Mouse (Mus musculus) forebrain, postnatal 0 days (tissue): Measurements from ENCODE around the gene Dennd5b. TPM values are rescaled to one million over a fixed set of nuclear protein-coding genes. Genes with fewer than 3 reads are reported as not detected.
"Not testable (repeated sequence)": the region's sequence is repeated elsewhere in the genome, so short reads cannot be mapped to it uniquely, and the experiment has no call there.

Experiments
- ATAC-seq: fragments of 200-750 bp; cut with Nextera tagmentation; 2 replicates; pipeline ENCODE4 v1.8.0; 2017; ENCODE audit warnings: mild to moderate bottlenecking, moderate library complexity
- DNase-seq: peaks from one replicate; pipeline ENCODE4 v3.0.0-alpha.2; 2015
- H3K27ac ChIP-seq: fragments of 300-500 bp; sonication (generic); 2 replicates; pipeline ENCODE4 v1.5.1; 2014; ENCODE audit warnings: low read depth, mild to moderate bottlenecking, antibody characterized with exemption, low read length, moderate library complexity, mixed read lengths
- H3K27me3 ChIP-seq: fragments of 300-500 bp; sonication (generic); 2 replicates; pipeline ENCODE4 v1.6.1; 2014; ENCODE audit warnings: mild to moderate bottlenecking, low read length, mixed read lengths; ENCODE audit not compliant: insufficient read depth
- H3K36me3 ChIP-seq: fragments of 300-500 bp; sonication (generic); 2 replicates; pipeline ENCODE4 v1.6.1; 2014; ENCODE audit warnings: mild to moderate bottlenecking, moderate library complexity; ENCODE audit not compliant: insufficient read depth
- H3K4me1 ChIP-seq: fragments of 300-500 bp; sonication (generic); 2 replicates; pipeline ENCODE4 v1.6.1; 2014; ENCODE audit warnings: antibody characterized with exemption; ENCODE audit not compliant: insufficient read depth
- H3K4me2 ChIP-seq: fragments of 300-500 bp; sonication (generic); 2 replicates; pipeline ENCODE4 v1.6.1; 2014; ENCODE audit warnings: low read depth, mild to moderate bottlenecking, moderate library complexity
- H3K4me3 ChIP-seq: fragments of 300-500 bp; sonication (generic); 2 replicates; pipeline ENCODE4 v1.5.1; 2014; ENCODE audit warnings: low read depth, low read length, mixed read lengths
- H3K9ac ChIP-seq: fragments of 300-500 bp; sonication (generic); 2 replicates; pipeline ENCODE4 v1.6.1; 2014; ENCODE audit warnings: mild to moderate bottlenecking
- H3K9me3 ChIP-seq: fragments of 300-500 bp; sonication (generic); 2 replicates; pipeline ENCODE4 v1.6.1; 2016; ENCODE audit warnings: low read length
- CTCF ChIP-seq: sonication (generic); IDR thresholded peaks from 2 replicates; pipeline ENCODE4 v1.5.1; 2016; ENCODE audit warnings: antibody characterized with exemption, control low read depth, low read depth
- WGBS: fragments of 180-500 bp; shearing (Covaris S2); extraction: QIAGEN DNeasy Blood & Tissue Kit; methylation state at CpG from one replicate; pipeline ENCODE4 v1.1.7; 2014; 5-methylcytosine and 5-hydroxymethylcytosine counted together
- polyA plus RNA-seq: library from polyadenylated mRNA; unstranded; fragments of >200 nt; fragmentation: Nextera tagmentation; extraction: Ambion mirVana; gene quantifications from 2 replicates; pipeline ENCODE4 v1.2.1, GENCODE M21; 2015
- total RNA-seq: library from RNA; depleted of rRNA; stranded (reverse); fragments of >200 nt; gene quantifications from 2 replicates; pipeline ENCODE4 v1.2.3, GENCODE M21; 2014; rRNA removed

Gene Dennd5b
- total and polyA plus RNA-seq, 2 experiments from 2014 or later = 10.3 to 42.2 TPM

DNA sequence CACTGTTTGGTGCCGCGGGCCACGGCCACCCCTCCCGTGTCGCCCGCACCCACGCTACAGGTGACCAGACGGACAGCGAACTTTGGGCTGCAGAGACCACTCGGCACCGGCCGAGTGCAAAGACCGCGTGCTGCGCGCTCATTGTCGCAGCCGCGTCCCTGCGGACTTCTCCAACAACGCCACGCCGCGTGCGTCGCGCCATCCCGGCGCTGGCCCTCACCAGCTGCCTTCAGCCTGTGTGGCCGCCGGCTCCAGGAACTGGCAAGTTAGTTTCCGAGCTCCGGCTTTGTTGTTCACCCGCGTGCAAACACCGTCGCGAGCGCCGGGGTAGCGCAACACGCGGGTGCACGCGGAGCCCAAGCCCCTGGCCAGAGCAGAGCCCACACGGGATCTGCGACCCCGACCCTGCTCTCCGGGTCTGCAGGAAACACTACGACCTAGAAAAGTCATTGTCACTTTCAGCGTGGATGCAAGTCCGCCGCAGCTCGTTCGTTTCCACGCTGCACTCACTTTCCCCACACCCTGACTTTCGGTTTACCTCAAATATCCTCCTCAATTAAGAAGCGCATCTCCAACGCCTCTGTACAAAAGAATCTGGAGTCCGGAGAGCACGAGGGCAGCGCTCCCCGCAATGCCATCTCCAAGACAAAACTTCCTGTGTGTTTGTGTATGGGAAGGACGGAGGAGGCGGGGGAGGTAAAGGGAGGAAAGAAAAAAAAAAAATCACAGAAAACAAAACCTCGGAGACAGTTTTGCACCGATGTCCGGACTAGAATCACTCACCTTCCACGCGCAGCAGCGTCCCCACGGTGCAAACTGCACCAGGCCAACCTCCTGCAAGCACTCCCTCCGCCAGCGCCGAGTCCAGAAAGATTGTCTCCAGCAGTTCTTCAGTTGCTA is 155.7 kb downstream of the Dennd5b start:
- WGBS = under 1% methylated on average over 72 of the region's 75 CpGs
- H3K4me3 ChIP-seq = peak overlapping the region; percentile 85
- no peaks in the 10 kb centered on the region for H3K36me3 ChIP-seq
- peak overlapping the region; percentile 75 for H3K9ac ChIP-seq
- no peaks in the 10 kb centered on the region for H3K4me1 ChIP-seq
- H3K9me3 ChIP-seq = no peaks in the 10 kb centered on the region
- ATAC-seq (peak; percentile 15), DNase-seq (peak; percentile 50)
- TF ChIP-seq CTCF = no peak
- peak overlapping the region; percentile 90 for H3K4me2 ChIP-seq
- no peaks in the 10 kb centered on the region for H3K27me3 ChIP-seq
- peak overlapping the region; percentile 71 for H3K27ac ChIP-seq

DNA sequence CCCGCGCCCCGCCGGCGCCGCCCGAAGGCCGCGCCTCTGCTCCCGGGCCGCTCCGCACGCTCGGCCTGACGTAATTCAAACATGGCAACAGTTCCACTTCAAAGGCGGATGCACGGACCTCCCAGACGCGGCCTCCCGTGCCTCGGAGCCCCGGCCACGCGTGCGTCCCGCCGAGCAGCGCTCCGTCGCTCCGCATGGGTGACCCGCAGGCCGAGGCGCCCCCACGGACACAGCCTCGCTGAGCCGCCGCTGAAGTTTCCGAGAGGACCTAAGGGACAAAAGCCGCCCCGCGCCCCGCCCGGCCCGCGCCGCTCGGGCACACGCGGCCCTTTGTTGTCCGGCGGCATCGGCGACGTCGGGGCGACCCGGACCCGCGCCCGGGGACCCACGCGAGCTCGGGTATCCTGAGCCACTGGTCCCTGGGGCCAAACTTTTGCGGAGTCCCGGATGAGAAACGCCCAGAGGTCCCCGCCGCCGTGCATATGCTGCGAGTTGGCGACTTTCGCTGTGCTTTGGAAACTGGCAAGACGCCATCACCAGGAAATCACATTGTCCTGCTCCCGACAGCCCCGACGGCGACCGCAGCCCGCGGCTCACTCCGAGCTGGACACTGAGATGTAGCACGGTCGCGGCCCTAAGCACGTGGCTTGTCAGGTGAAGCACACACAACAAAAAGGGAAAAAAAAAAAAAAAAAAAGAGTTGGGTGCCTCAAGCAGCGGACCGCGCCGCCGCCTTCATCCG is 156.5 kb downstream of the Dennd5b start:
- H3K27me3 ChIP-seq = no peaks in the 10 kb centered on the region
- no peaks in the 10 kb centered on the region for H3K9me3 ChIP-seq
- H3K27ac ChIP-seq = peak overlapping the region; percentile 71
- no peaks in the 10 kb centered on the region for H3K4me1 ChIP-seq
- H3K4me2 ChIP-seq = peak overlapping the region; percentile 90
- peak; percentile 65 for ATAC-seq
- peak overlapping the region; percentile 75 for H3K9ac ChIP-seq
- WGBS = under 1% methylated on average over 92 of the region's 92 CpGs
- H3K4me3 ChIP-seq = peak overlapping the region; percentile 85
- no peak for TF ChIP-seq CTCF
- H3K36me3 ChIP-seq = no peaks in the 10 kb centered on the region
- peak; percentile 66 for DNase-seq

DNA sequence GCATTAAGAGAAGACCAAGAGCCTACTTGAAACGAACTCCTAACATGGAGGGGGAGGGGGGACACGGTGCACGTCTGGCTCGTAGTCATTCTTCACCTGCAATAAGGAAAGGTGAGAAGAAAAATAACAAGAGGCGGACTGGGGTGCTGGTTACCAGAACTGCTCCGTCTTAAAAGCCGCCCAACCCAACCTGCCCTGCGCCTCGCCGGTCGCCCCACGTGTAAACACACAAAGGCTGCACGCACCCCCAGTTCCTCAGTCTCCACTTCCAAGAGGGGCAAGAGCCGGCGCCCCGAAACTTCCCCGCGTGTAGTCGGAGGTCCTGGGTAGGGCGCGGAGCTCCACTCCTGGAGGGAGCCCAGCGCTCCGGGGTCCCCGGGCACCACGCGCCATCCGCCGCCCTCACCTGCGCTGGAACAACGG is 157.1 kb downstream of the Dennd5b start:
- under 1% methylated on average over 30 of the region's 30 CpGs for WGBS
- TF ChIP-seq CTCF = no peak
- Histone ChIP-seq H3K4me2 (peak overlapping the region; percentile 90), H3K27me3 (no peaks in the 10 kb centered on the region), H3K27ac (peak overlapping the region; percentile 71), H3K9ac (peak overlapping the region; percentile 75), H3K4me1 (no peaks in the 10 kb centered on the region), H3K4me3 (peak overlapping the region; percentile 85), H3K9me3 (no peaks in the 10 kb centered on the region), H3K36me3 (no peaks in the 10 kb centered on the region)
- ATAC-seq (no peak), DNase-seq (peak; percentile 25)

DNA sequence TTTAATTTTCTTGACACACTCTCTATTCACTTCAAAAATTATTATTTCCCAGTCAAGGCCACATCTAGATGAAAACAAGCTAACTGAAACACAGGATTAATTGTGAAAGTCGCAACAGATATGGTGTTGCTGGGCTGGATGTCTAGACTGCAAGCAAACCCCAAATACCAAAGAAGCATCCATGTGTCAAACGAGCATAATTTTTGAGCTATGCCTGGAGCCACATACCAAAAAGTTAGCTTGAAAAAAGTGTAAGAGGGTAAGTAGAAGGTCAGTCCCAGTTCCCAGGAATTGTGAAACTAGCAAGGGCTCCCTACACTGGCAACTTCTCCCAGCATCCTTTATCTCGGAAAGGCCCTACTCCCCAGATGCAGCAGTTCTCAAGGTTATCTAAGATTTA is 157.8 kb downstream of the Dennd5b start:
- DNase-seq (no peak), ATAC-seq (no peak)
- no peak for TF ChIP-seq CTCF
- H3K36me3 ChIP-seq = no peaks in the 10 kb centered on the region
- no peak overlapping the region; the same call in 1 of the 2 replicates for H3K9ac ChIP-seq
- 23% methylated on average over 3 of the region's 3 CpGs for WGBS
- peak overlapping the region; percentile 90 for H3K4me2 ChIP-seq
- H3K4me3 ChIP-seq = peak overlapping the region; percentile 85; the same call in 1 of the 2 replicates
- no peaks in the 10 kb centered on the region for H3K9me3 ChIP-seq
- no peak overlapping the region for H3K27ac ChIP-seq
- no peaks in the 10 kb centered on the region for H3K4me1 ChIP-seq
- H3K27me3 ChIP-seq = no peaks in the 10 kb centered on the region

DNA sequence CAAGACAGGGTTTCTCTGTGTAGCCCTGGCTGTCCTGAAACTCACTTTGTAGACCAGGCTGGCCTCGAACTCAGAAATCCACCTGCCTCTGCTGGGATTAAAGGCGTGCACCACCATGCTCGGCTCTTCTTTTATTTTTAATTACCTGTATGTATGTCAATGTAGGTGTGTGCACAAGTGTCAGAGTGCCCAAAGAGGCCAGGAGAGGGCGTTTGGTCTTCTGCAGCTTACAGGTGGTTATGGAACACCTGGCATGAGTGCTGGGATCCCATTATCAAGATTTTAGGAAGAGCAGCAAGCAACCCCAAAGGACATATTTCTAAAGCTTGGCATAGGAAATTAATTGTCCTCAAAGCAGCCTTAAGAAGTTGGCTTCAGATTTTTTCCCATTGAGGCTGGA is 159.1 kb downstream of the Dennd5b start:
- no peaks in the 10 kb centered on the region for H3K27me3 ChIP-seq
- H3K9ac ChIP-seq = no peak overlapping the region
- no peak overlapping the region for H3K4me2 ChIP-seq
- ATAC-seq (no peak), DNase-seq (no peak)
- H3K4me1 ChIP-seq = no peaks in the 10 kb centered on the region
- H3K4me3 ChIP-seq = no peak overlapping the region
- no peaks in the 10 kb centered on the region for H3K9me3 ChIP-seq
- WGBS = 67% methylated on average over 4 of the region's 4 CpGs
- H3K36me3 ChIP-seq = no peaks in the 10 kb centered on the region
- H3K27ac ChIP-seq = no peak overlapping the region
- no peak for TF ChIP-seq CTCF

DNA sequence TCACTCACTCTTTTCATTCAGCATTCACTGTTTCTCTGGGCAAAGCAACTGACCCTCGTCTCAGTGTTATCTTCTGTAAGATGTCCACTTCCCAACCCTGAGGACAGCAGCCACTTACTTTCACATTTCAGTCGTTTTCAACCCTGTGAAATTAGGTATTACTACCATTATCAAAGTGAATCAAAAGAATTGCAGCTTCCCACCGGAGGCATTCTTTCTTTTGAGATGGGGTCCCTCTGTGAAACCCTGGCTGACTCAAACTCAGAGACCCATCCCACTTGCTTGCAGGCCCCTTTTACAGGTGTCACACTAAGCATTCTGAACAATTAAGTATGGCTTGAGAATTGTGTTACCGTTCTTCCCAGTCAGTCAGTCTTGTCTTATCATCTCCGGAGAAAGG is 159.6 kb downstream of the Dennd5b start:
- Histone ChIP-seq H3K27ac (no peak overlapping the region), H3K4me3 (no peak overlapping the region), H3K9me3 (no peaks in the 10 kb centered on the region), H3K27me3 (no peaks in the 10 kb centered on the region), H3K4me1 (no peaks in the 10 kb centered on the region), H3K9ac (no peak overlapping the region), H3K36me3 (no peaks in the 10 kb centered on the region), H3K4me2 (no peak overlapping the region)
- no peak for ATAC-seq
- 49% methylated on average over 5 of the region's 5 CpGs for WGBS
- DNase-seq = no peak
- TF ChIP-seq CTCF = no peak

DNA sequence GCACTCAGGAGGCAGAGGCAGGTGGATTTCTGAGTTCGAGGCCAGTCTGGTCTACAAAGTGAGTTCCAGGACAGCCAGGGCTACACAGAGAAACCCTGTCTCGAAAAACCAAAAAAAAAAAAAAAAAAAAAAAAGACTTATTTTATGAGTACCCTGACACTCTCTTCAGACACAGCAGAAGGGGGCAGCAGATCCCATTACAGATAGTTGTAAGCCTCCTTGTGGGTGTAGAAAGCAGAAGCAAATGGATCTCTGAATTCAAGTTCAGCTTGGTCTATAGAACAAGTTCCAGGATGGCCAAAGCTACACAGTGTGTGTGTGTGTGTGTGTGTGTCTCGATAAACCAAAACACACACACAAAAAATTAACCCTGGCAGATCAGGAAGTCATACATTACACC is 161.1 kb downstream of the Dennd5b start:
- H3K27ac ChIP-seq, H3K4me3 ChIP-seq, DNase-seq, H3K27me3 ChIP-seq, H3K36me3 ChIP-seq, ATAC-seq, H3K9ac ChIP-seq, H3K4me1 ChIP-seq, H3K9me3 ChIP-seq, H3K4me2 ChIP-seq: not testable (repeated sequence)
- TF ChIP-seq CTCF = peak; percentile 57
- 71% methylated on average over 2 of the region's 3 CpGs for WGBS

Other genes starting within 250 kb of the Dennd5b start
- 9.9 and 16.9 TPM in 2 replicates for gene Caprin2, start 205.4 kb downstream of the Dennd5b start, total RNA-seq
- 2.3 and 4.1 TPM in 2 replicates for gene Caprin2, start 205.4 kb downstream of the Dennd5b start, polyA plus RNA-seq
- 21.8 and 25.3 TPM in 2 replicates for gene Sinhcaf, start 155.2 kb downstream of the Dennd5b start, total RNA-seq
- gene Sinhcaf, start 155.2 kb downstream of the Dennd5b start, polyA plus RNA-seq = 19.4 and 22.4 TPM in 2 replicates
- not detected in 2 replicates for gene Gm10203, start 28.5 kb upstream of the Dennd5b start, total RNA-seq
- not detected in 2 replicates for gene Gm10203, start 28.5 kb upstream of the Dennd5b start, polyA plus RNA-seq
- gene Etfbkmt, start 38.2 kb upstream of the Dennd5b start, total RNA-seq = 4.4 and 5.7 TPM in 2 replicates
- gene Etfbkmt, start 38.2 kb upstream of the Dennd5b start, polyA plus RNA-seq = 6.5 and 6.9 TPM in 2 replicates
- 64.8 and 80.2 TPM in 2 replicates for gene Amn1, start 87.0 kb upstream of the Dennd5b start, total RNA-seq
- gene Amn1, start 87.0 kb upstream of the Dennd5b start, polyA plus RNA-seq = 93.8 and 101 TPM in 2 replicates
- gene Resf1, start 207.7 kb upstream of the Dennd5b start, total RNA-seq = 25.7 and 32.8 TPM in 2 replicates
- 18.0 and 24.0 TPM in 2 replicates for gene Resf1, start 207.7 kb upstream of the Dennd5b start, polyA plus RNA-seq